ENCODE assay signal across 21 mouse cellular contexts in genomic region chr3:51330086-51330485, GRCm38 (mm10). TPM values are rescaled to one million over a fixed set of nuclear protein-coding genes. Genes with fewer than 3 reads are reported as not detected.
DNase-seq lines count a peak whose midpoint lies in the region; TF ChIP-seq lines count a peak whose summit lies in the region.
"Had no signal": no experiment of that assay in that cellular context is flagged by ENCODE, and none has a peak within 500 bp of the region (broad histone marks: within the 10 kb centered on the region; RNA-seq: fewer than 3 reads in every experiment).

No protein-coding gene starts in this region.

- no peak overlapping the region for H3K4me3 ChIP-seq in gastrocnemius, adult 2 months
- H3K4me3 ChIP-seq in E14TG2a.4 (replicated peaks; ENCODE audit: low read length) = peak overlapping the region; percentile 55
- no peak overlapping the region for H3K4me3 ChIP-seq in lung, adult 2 months (replicated peaks; ENCODE audit: extremely low read depth, low read depth, low read length)
- H3K4me3 ChIP-seq: forebrain, embryonic 10.5 days; heart, adult 2 months; heart, embryonic 10.5 days; hindbrain, embryonic 10.5 days; hindbrain, embryonic 13.5 days had no signal

- H3K27ac ChIP-seq in gastrocnemius, adult 2 months = peak overlapping the region; percentile 7; the same call in 1 of the 2 replicates
- H3K27ac ChIP-seq: forebrain, embryonic 10.5 days; heart, adult 2 months; heart, embryonic 10.5 days; hindbrain, embryonic 10.5 days; hindbrain, embryonic 13.5 days had no signal

- no peaks in the 10 kb centered on the region for H3K27me3 ChIP-seq in E14TG2a.4 (ENCODE audit: insufficient read depth, low read length)
- no peaks in the 10 kb centered on the region for H3K27me3 ChIP-seq in splenic B cell, adult 2 months (ENCODE audit: control insufficient read depth, insufficient read depth, low read length, poor library complexity, severe bottlenecking)
- H3K27me3 ChIP-seq: hindbrain, embryonic 13.5 days had no signal

- 88% methylated on average over 14 of the region's 14 CpGs for WGBS in lung, adult 2 months

- H3K4me1 ChIP-seq in E14TG2a.4 (replicated peaks; ENCODE audit: low read depth, low read length) = peaks cover 53% of the 10 kb centered on the region
- peaks cover 11% of the 10 kb centered on the region for H3K4me1 ChIP-seq in lung, adult 2 months (ENCODE audit: control insufficient read depth, insufficient read depth, low read length)

- no peak for TF ChIP-seq POLR2A in lung, adult 2 months (IDR thresholded peaks at IDR 0.05; ENCODE audit: borderline replicate concordance, extremely low read depth, low read depth, low read length)

- intact Hi-C loops in gastrocnemius, adult 2 months (cut with DNase I) = no loop called here
- intact Hi-C loops in gastrocnemius, postnatal 14 days (cut with DNase I; ENCODE audit: low total_unique reads) = no loop called here

- TF ChIP-seq CTCF in gastrocnemius, adult 2 months (IDR thresholded peaks at IDR 0.05) = no peak
- no peak for TF ChIP-seq CTCF in E14TG2a.4 (conservative IDR thresholded peaks at IDR 0.05; ENCODE audit: low read length)
- no peak for TF ChIP-seq CTCF in lung, adult 2 months (IDR thresholded peaks at IDR 0.05; ENCODE audit: insufficient read depth, low read length)

- no peak for DNase-seq in gastrocnemius, adult 2 months
- DNase-seq in gastrocnemius, postnatal 14 days = no peak
- peak; percentile 30 for DNase-seq in ES-CJ7 (ENCODE audit: low read depth, low spot score)
- DNase-seq in splenic B cell, adult 2 months (ENCODE audit: low read depth, low spot score) = peak; percentile 56
- DNase-seq in urinary bladder, postnatal 4 days (ENCODE audit: low spot score in 2 of 2) = no peak
- DNase-seq in lung, adult 2 months = no peak
- DNase-seq: adrenal gland, adult 8-10 months; adrenal gland, postnatal 36 days; cerebellum, adult 18-20 months; cerebellum, adult 9-10 months; cerebellum, postnatal 14 days; gastrocnemius, postnatal 10 days; heart, adult 2 months; heart, postnatal 36 days; kidney, adult 18-20 months; kidney, adult 9 months had no signal

- H3K36me3 ChIP-seq in E14TG2a.4 (ENCODE audit: insufficient read depth, low read length) = no peaks in the 10 kb centered on the region
- no peaks in the 10 kb centered on the region for H3K36me3 ChIP-seq in splenic B cell, adult 2 months (ENCODE audit: control insufficient read depth, insufficient read depth, low read length, poor library complexity, severe bottlenecking)

- H3K9me3 ChIP-seq in E14TG2a.4 (ENCODE audit: low read length) = peaks cover 4% of the 10 kb centered on the region; the same call in 1 of the 2 replicates
- H3K9me3 ChIP-seq: heart, embryonic 10.5 days; hindbrain, embryonic 13.5 days had no signal

RNA-seq across cellular contexts. Expression of gene Elf2, which starts 10.4 kb away (rescaled TPM):
- total RNA-seq in gastrocnemius, adult 2 months (2021) = 10 to 100 TPM; 50.7 to 53.2 TPM
- total RNA-seq in gastrocnemius, postnatal 14 days (2021) = 10 to 100 TPM; 43.5 to 43.6 TPM
- polyA plus RNA-seq in lung, adult 2 months (2012; rRNA removed) = 46.1 and 52.7 TPM in 2 replicates

Comparison
In these comparisons a context has a peak if more than half of its experiments do, and no peak if none do; other contexts are left out.
1. DNase-seq: peak in ES-CJ7 (single experiment) and splenic B cell, adult 2 months (single experiment); none in gastrocnemius, adult 2 months (single experiment), gastrocnemius, postnatal 14 days (single experiment), urinary bladder, postnatal 4 days (0 of 2) and lung, adult 2 months (single experiment).